ENCODE assay signal across 22 mouse cellular contexts in genomic region chr5:80484676-80485075, GRCm38 (mm10).
A peak's percentile ranks its signal among the peaks of the same experiment; 100 is the strongest.
DNase-seq lines count a peak whose midpoint lies in the region; ATAC-seq and TF ChIP-seq lines count a peak whose summit lies in the region.
"Had no signal": no experiment of that assay in that cellular context is flagged by ENCODE, and none has a peak within 500 bp of the region (broad histone marks: within the 10 kb centered on the region; RNA-seq: fewer than 3 reads in every experiment).

No protein-coding gene starts in this region.

- no peak for ATAC-seq in hindbrain, embryonic 11.5 days (ENCODE audit: low FRiP score)
- no peak for ATAC-seq in midbrain, embryonic 14.5 days (ENCODE audit: low FRiP score, low TSS enrichment)
- ATAC-seq in midbrain, embryonic 16.5 days: no peak
- ATAC-seq: CD4-positive, CD25-positive, alpha-beta regulatory T cell, adult 4 months; forebrain, embryonic 16.5 days; intestine, embryonic 15.5 days had no signal

- peak; percentile 1 for DNase-seq in embryo, embryonic 10.5 days (ENCODE audit: low spot score)
- DNase-seq in embryo, embryonic 9.5 days (ENCODE audit: extremely low spot score): no peak
- peak; percentile 13 for DNase-seq in hindbrain, embryonic 11.5 days (ENCODE audit: low spot score)
- no peak for DNase-seq in hindbrain, embryonic 10.5 days (ENCODE audit: low spot score)
- DNase-seq in midbrain, embryonic 14.5 days: peak; percentile 40
- no peak for DNase-seq in thymus, adult 2 months
- DNase-seq: adrenal gland, postnatal 10 days; B cell, adult 2 months; cerebellum, adult 18-20 months; cerebellum, adult 9-11 months; cerebellum, postnatal 36 days; gastrocnemius, postnatal 10 days; heart, adult 18-20 months; heart, postnatal 10 days; heart, postnatal 4 days had no signal

- H3K36me3 ChIP-seq in hindbrain, embryonic 11.5 days (ENCODE audit: control insufficient read depth, insufficient read depth, low read length): no peaks in the 10 kb centered on the region
- H3K36me3 ChIP-seq in hindbrain, embryonic 10.5 days: no peaks in the 10 kb centered on the region
- no peaks in the 10 kb centered on the region for H3K36me3 ChIP-seq in midbrain, embryonic 14.5 days (ENCODE audit: control insufficient read depth, insufficient read depth, low read length)
- H3K36me3 ChIP-seq in midbrain, embryonic 16.5 days (ENCODE audit: control insufficient read depth, insufficient read depth, low read length): no peaks in the 10 kb centered on the region
- H3K36me3 ChIP-seq in thymus, adult 2 months (ENCODE audit: control insufficient read depth, insufficient read depth, low read length): no peaks in the 10 kb centered on the region
- H3K36me3 ChIP-seq: embryonic facial prominence, embryonic 12.5 days; G1E; heart, embryonic 10.5 days; intestine, embryonic 15.5 days had no signal

- H3K9ac ChIP-seq in hindbrain, embryonic 11.5 days (ENCODE audit: low read depth, low read length): no peak overlapping the region
- H3K9ac ChIP-seq in midbrain, embryonic 14.5 days (replicated peaks; ENCODE audit: low read length): no peak overlapping the region
- no peak overlapping the region for H3K9ac ChIP-seq in midbrain, embryonic 16.5 days (ENCODE audit: low read depth, low read length)
- H3K9ac ChIP-seq: embryonic facial prominence, embryonic 12.5 days; intestine, embryonic 15.5 days had no signal

- no peak for TF ChIP-seq CTCF in thymus, adult 2 months (IDR thresholded peaks at IDR 0.05; ENCODE audit: borderline replicate concordance, control insufficient read depth, extremely low read depth, insufficient read depth, low read length, poor library complexity)

- no peak overlapping the region for H3K4me3 ChIP-seq in hindbrain, embryonic 11.5 days (ENCODE audit: low read depth, low read length)
- H3K4me3 ChIP-seq in hindbrain, embryonic 10.5 days: no peak overlapping the region
- H3K4me3 ChIP-seq in midbrain, embryonic 14.5 days (replicated peaks; ENCODE audit: low read depth, low read length): no peak overlapping the region
- H3K4me3 ChIP-seq in midbrain, embryonic 16.5 days (ENCODE audit: low read depth, low read length): no peak overlapping the region
- no peak overlapping the region for H3K4me3 ChIP-seq in thymus, adult 2 months (ENCODE audit: control insufficient read depth, insufficient read depth, low read length)
- H3K4me3 ChIP-seq: embryonic facial prominence, embryonic 12.5 days; heart, embryonic 10.5 days; intestine, embryonic 15.5 days had no signal

- no peaks in the 10 kb centered on the region for H3K27me3 ChIP-seq in hindbrain, embryonic 11.5 days (ENCODE audit: control insufficient read depth, insufficient read depth, low read length)
- H3K27me3 ChIP-seq in hindbrain, embryonic 10.5 days (ENCODE audit: insufficient read depth, poor library complexity, severe bottlenecking): no peaks in the 10 kb centered on the region
- H3K27me3 ChIP-seq in midbrain, embryonic 14.5 days (ENCODE audit: control insufficient read depth, insufficient read depth, low read length): no peaks in the 10 kb centered on the region
- no peaks in the 10 kb centered on the region for H3K27me3 ChIP-seq in midbrain, embryonic 16.5 days (ENCODE audit: control insufficient read depth, insufficient read depth, low read depth, low read length)
- H3K27me3 ChIP-seq in thymus, adult 2 months (ENCODE audit: control insufficient read depth, insufficient read depth, low read length): no peaks in the 10 kb centered on the region
- H3K27me3 ChIP-seq: embryonic facial prominence, embryonic 12.5 days; intestine, embryonic 15.5 days had no signal

- H3K4me1 ChIP-seq in hindbrain, embryonic 11.5 days (replicated peaks; ENCODE audit: control insufficient read depth, insufficient read depth, low read length): no peaks in the 10 kb centered on the region
- no peaks in the 10 kb centered on the region for H3K4me1 ChIP-seq in hindbrain, embryonic 10.5 days (replicated peaks)
- H3K4me1 ChIP-seq in midbrain, embryonic 14.5 days (ENCODE audit: control insufficient read depth, insufficient read depth, low read length): peaks cover 3% of the 10 kb centered on the region; the same call in 1 of the 2 replicates
- no peaks in the 10 kb centered on the region for H3K4me1 ChIP-seq in midbrain, embryonic 16.5 days (ENCODE audit: control insufficient read depth, insufficient read depth, low read length)
- no peaks in the 10 kb centered on the region for H3K4me1 ChIP-seq in thymus, adult 2 months (replicated peaks; ENCODE audit: control insufficient read depth, insufficient read depth, low read length)
- H3K4me1 ChIP-seq: embryonic facial prominence, embryonic 12.5 days; heart, embryonic 10.5 days; intestine, embryonic 15.5 days had no signal

- H3K27ac ChIP-seq in hindbrain, embryonic 11.5 days (ENCODE audit: low read depth, low read length): no peak overlapping the region
- H3K27ac ChIP-seq in hindbrain, embryonic 10.5 days: no peak overlapping the region
- H3K27ac ChIP-seq in midbrain, embryonic 14.5 days (replicated peaks; ENCODE audit: low read depth, low read length): 0 out of 2 replicates have a peak overlapping the region, but pooled peaks have one; percentile 37
- no peak overlapping the region for H3K27ac ChIP-seq in midbrain, embryonic 16.5 days (ENCODE audit: low read length)
- H3K27ac ChIP-seq in thymus, adult 2 months (ENCODE audit: control insufficient read depth, insufficient read depth, low read length): no peak overlapping the region
- H3K27ac ChIP-seq: embryonic facial prominence, embryonic 12.5 days; heart, embryonic 10.5 days; intestine, embryonic 15.5 days had no signal

- H3K4me2 ChIP-seq in hindbrain, embryonic 11.5 days (replicated peaks; ENCODE audit: low read depth, low read length): no peak overlapping the region
- no peak overlapping the region for H3K4me2 ChIP-seq in midbrain, embryonic 14.5 days (ENCODE audit: low read length)
- no peak overlapping the region for H3K4me2 ChIP-seq in midbrain, embryonic 16.5 days (ENCODE audit: low read length)
- H3K4me2 ChIP-seq: embryonic facial prominence, embryonic 12.5 days; intestine, embryonic 15.5 days had no signal

- H3K9me3 ChIP-seq in hindbrain, embryonic 11.5 days (ENCODE audit: control insufficient read depth, low read length): no peaks in the 10 kb centered on the region
- H3K9me3 ChIP-seq in hindbrain, embryonic 10.5 days: no peaks in the 10 kb centered on the region
- H3K9me3 ChIP-seq in midbrain, embryonic 14.5 days (ENCODE audit: control insufficient read depth, low read length): no peaks in the 10 kb centered on the region
- H3K9me3 ChIP-seq in midbrain, embryonic 16.5 days (replicated peaks; ENCODE audit: control insufficient read depth, low read length, poor library complexity, severe bottlenecking): no peaks in the 10 kb centered on the region
- H3K9me3 ChIP-seq: embryonic facial prominence, embryonic 12.5 days; G1E; heart, embryonic 10.5 days; intestine, embryonic 15.5 days had no signal

- WGBS in hindbrain, embryonic 11.5 days: 40% methylated on average over 3 of the region's 3 CpGs
- 46% methylated on average over 3 of the region's 3 CpGs for WGBS in hindbrain, embryonic 10.5 days
- WGBS in midbrain, embryonic 14.5 days: 25% methylated on average over 3 of the region's 3 CpGs
- WGBS in midbrain, embryonic 16.5 days: 14% methylated on average over 3 of the region's 3 CpGs
- 86% methylated on average over 3 of the region's 3 CpGs for WGBS in thymus, adult 2 months

- TF ChIP-seq POLR2A in thymus, adult 2 months (IDR thresholded peaks at IDR 0.05; ENCODE audit: control insufficient read depth, extremely low read depth, insufficient read depth, low read length, poor library complexity): no peak

Comparison
In these comparisons a context has a peak if more than half of its experiments do, and no peak if none do; other contexts are left out.
1. DNase-seq: peak in embryo, embryonic 10.5 days (single experiment), hindbrain, embryonic 11.5 days (single experiment) and midbrain, embryonic 14.5 days (single experiment); none in embryo, embryonic 9.5 days (single experiment), hindbrain, embryonic 10.5 days (single experiment) and thymus, adult 2 months (single experiment).